Mouse (Mus musculus): ENCODE data around the gene Zfp667.

- TF ChIP-seq POLR2A (IDR thresholded peaks at IDR 0.05; ENCODE audit: borderline replicate concordance, insufficient read depth, low read length), result peak; percentile 66
- TF ChIP-seq CTCF (IDR thresholded peaks at IDR 0.05; ENCODE audit: borderline replicate concordance, insufficient read depth, low read depth, low read length), result no peak
Measured at GRCm38 (mm10) chr7:6285842-6286705, at the start of gene Zfp667.

Data from cerebellum, adult 2 months (tissue).